Mouse (Mus musculus) MEL (cell line): ENCODE measurements around the gene Arntl. TPM values are rescaled to one million over a fixed set of nuclear protein-coding genes. Genes with fewer than 3 reads are reported as not detected.

Experiments used
- DNase-seq: peaks from one replicate; pipeline ENCODE4 v3.0.0; 2011; ENCODE audit warnings: low read depth, low spot score
- H3K27ac ChIP-seq: 2 replicates; pipeline ENCODE4 v1.5.1; 2012; ENCODE audit warnings: low read depth, mild to moderate bottlenecking, control low read depth, low read length, moderate library complexity; ENCODE audit not compliant: control insufficient read depth
- H3K27me3 ChIP-seq, 2 experiments: fragments of 150-350 bp in 1 of 2; sonication (generic) in 1 of 2; 2 replicates each; pipeline ENCODE4 v1.6.1; 2012; ENCODE audit warnings: low read length in 2 of 2, mild to moderate bottlenecking in 2 of 2, improper control_type of control experiment in 1 of 2, moderate library complexity in 1 of 2; ENCODE audit not compliant: insufficient read depth in 2 of 2, control insufficient read depth in 1 of 2
- H3K36me3 ChIP-seq, 2 experiments: 2 replicates each; pipeline ENCODE4 v1.6.1; 2012 to 2014; ENCODE audit warnings: low read length in 2 of 2, improper control_type of control experiment in 1 of 2, inconsistent platforms in 1 of 2, mild to moderate bottlenecking in 1 of 2; ENCODE audit not compliant: insufficient read depth in 2 of 2, control insufficient read depth in 1 of 2
- H3K4me1 ChIP-seq, 2 experiments: fragments of 150-350 bp in 1 of 2; sonication (generic) in 1 of 2; 2 replicates each; pipeline ENCODE4 v1.6.1; 2012; ENCODE audit warnings: low read length in 2 of 2, improper control_type of control experiment in 1 of 2, mild to moderate bottlenecking in 1 of 2; ENCODE audit not compliant: insufficient read depth in 2 of 2, control insufficient read depth in 1 of 2
- H3K4me3 ChIP-seq, 2 experiments: fragments of 150-350 bp in 1 of 2; sonication (generic) in 1 of 2; 2 replicates each; pipeline ENCODE4 v1.5.1; 2012; ENCODE audit warnings: low read depth in 2 of 2, low read length in 2 of 2, mild to moderate bottlenecking in 2 of 2, moderate library complexity in 2 of 2, control low read depth in 1 of 2, improper control_type of control experiment in 1 of 2; ENCODE audit not compliant: control insufficient read depth in 1 of 2, insufficient read depth in 1 of 2
- H3K79me2 ChIP-seq: 2 replicates; pipeline ENCODE4 v1.6.1; 2012; ENCODE audit warnings: mild to moderate bottlenecking, low read length, moderate library complexity; ENCODE audit not compliant: control insufficient read depth, poor library complexity, insufficient read depth
- H3K9ac ChIP-seq: 2 replicates; pipeline ENCODE4 v1.6.1; 2012; ENCODE audit warnings: low read depth, mild to moderate bottlenecking, control low read depth, low read length, moderate library complexity; ENCODE audit not compliant: control insufficient read depth, poor library complexity, severe bottlenecking
- H3K9me3 ChIP-seq: fragments of 150-350 bp; sonication (generic); replicated peaks from 2 replicates; pipeline ENCODE4 v1.6.1; 2012; ENCODE audit warnings: mild to moderate bottlenecking, low read length, improper control_type of control experiment, moderate library complexity; ENCODE audit not compliant: insufficient read depth
- BHLHE40 ChIP-seq: IDR thresholded peaks from 2 replicates; pipeline ENCODE4 v1.6.1; 2012; ENCODE audit warnings: low read depth, mild to moderate bottlenecking, inconsistent platforms, low read length, improper control_type of control experiment, borderline replicate concordance
- CHD1 ChIP-seq: IDR thresholded peaks from 2 replicates; pipeline ENCODE4 v1.6.1; 2012; ENCODE audit warnings: low read depth, mild to moderate bottlenecking, inconsistent platforms, low read length, improper control_type of control experiment
- CTCF ChIP-seq, 3 experiments: IDR thresholded peaks in 2 of 3; conservative IDR thresholded peaks in 1 of 3; 2 replicates each; pipeline ENCODE4 v1.5.1; 2011 to 2012; ENCODE audit warnings: low read length in 3 of 3, low read depth in 2 of 3, mild to moderate bottlenecking in 2 of 3, improper control_type of control experiment in 1 of 3, inconsistent platforms in 1 of 3, mixed read lengths in 1 of 3, moderate library complexity in 1 of 3; ENCODE audit not compliant: control insufficient read depth in 1 of 3, insufficient read depth in 1 of 3, poor library complexity in 1 of 3, severe bottlenecking in 1 of 3
- E2F4 ChIP-seq: IDR thresholded peaks from 2 replicates; pipeline ENCODE4 v1.6.1; 2011; ENCODE audit warnings: low read depth, low read length, improper control_type of control experiment, borderline replicate concordance
- EP300 ChIP-seq, 2 experiments: IDR thresholded peaks; 2 replicates each; pipeline ENCODE4 v1.6.1; 2011; ENCODE audit warnings: improper control_type of control experiment in 2 of 2, low read length in 2 of 2, low read depth in 1 of 2, mild to moderate bottlenecking in 1 of 2
- ETS1 ChIP-seq: IDR thresholded peaks from 2 replicates; pipeline ENCODE4 v1.6.1; 2012; ENCODE audit warnings: low read depth, mild to moderate bottlenecking, inconsistent platforms, low read length, improper control_type of control experiment, moderate library complexity
- GATA1 ChIP-seq: IDR thresholded peaks from 2 replicates; pipeline ENCODE4 v1.6.1; 2011; ENCODE audit warnings: low read depth, low read length, improper control_type of control experiment
- HCFC1 ChIP-seq: IDR thresholded peaks from 2 replicates; pipeline ENCODE4 v1.6.1; 2012; ENCODE audit warnings: low read depth, mild to moderate bottlenecking, inconsistent platforms, low read length, improper control_type of control experiment, moderate library complexity
- JUND ChIP-seq: IDR thresholded peaks from 2 replicates; pipeline ENCODE4 v1.6.1; 2011; ENCODE audit warnings: low read depth, mild to moderate bottlenecking, improper control_type of control experiment, low read length
- KAT2A ChIP-seq: conservative IDR thresholded peaks from 2 replicates; pipeline ENCODE4 v1.6.1; 2012; ENCODE audit warnings: low read depth, low read length, improper control_type of control experiment, inconsistent platforms
- MAX ChIP-seq: IDR thresholded peaks from 2 replicates; pipeline ENCODE4 v1.6.1; 2011; ENCODE audit warnings: low read length, improper control_type of control experiment
- MEF2A ChIP-seq: IDR thresholded peaks from 2 replicates; pipeline ENCODE4 v1.6.1; 2014; ENCODE audit warnings: low read depth, mild to moderate bottlenecking, inconsistent platforms, low read length, improper control_type of control experiment; ENCODE audit not compliant: poor library complexity, insufficient replicate concordance, severe bottlenecking; ENCODE audit errors: extremely low read depth
- MXI1 ChIP-seq: IDR thresholded peaks from 2 replicates; pipeline ENCODE4 v1.6.1; 2011; ENCODE audit warnings: mild to moderate bottlenecking, low read depth, low read length, improper control_type of control experiment
- MYB ChIP-seq: IDR thresholded peaks from 2 replicates; pipeline ENCODE4 v1.6.1; 2011; ENCODE audit warnings: mild to moderate bottlenecking, low read depth, low read length, improper control_type of control experiment
- MYC ChIP-seq: IDR thresholded peaks from 2 replicates; pipeline ENCODE4 v1.6.1; 2011; ENCODE audit warnings: low read depth, mild to moderate bottlenecking, low read length, improper control_type of control experiment, moderate library complexity
- NELFE ChIP-seq: IDR thresholded peaks from 2 replicates; pipeline ENCODE4 v1.6.1; 2011; ENCODE audit warnings: low read depth, low read length, improper control_type of control experiment
- NRF1 ChIP-seq: IDR thresholded peaks from 2 replicates; pipeline ENCODE4 v1.6.1; 2014; ENCODE audit warnings: low read depth, mild to moderate bottlenecking, inconsistent platforms, low read length, improper control_type of control experiment, moderate library complexity; ENCODE audit not compliant: poor library complexity, insufficient read depth, severe bottlenecking
- POLR2A ChIP-seq, 2 experiments: IDR thresholded peaks; 2 replicates each; pipeline ENCODE4 v1.6.1; 2011 to 2012; ENCODE audit warnings: low read length in 2 of 2, mild to moderate bottlenecking in 2 of 2, control low read depth in 1 of 2, improper control_type of control experiment in 1 of 2, low read depth in 1 of 2, moderate library complexity in 1 of 2; ENCODE audit not compliant: control insufficient read depth in 1 of 2, insufficient read depth in 1 of 2, poor library complexity in 1 of 2
- RCOR1 ChIP-seq: IDR thresholded peaks from 2 replicates; pipeline ENCODE4 v1.6.1; 2012; ENCODE audit warnings: low read depth, mild to moderate bottlenecking, inconsistent platforms, low read length, improper control_type of control experiment
- SIN3A ChIP-seq: IDR thresholded peaks from 2 replicates; pipeline ENCODE4 v1.6.1; 2012; ENCODE audit warnings: low read length, improper control_type of control experiment, inconsistent platforms
- SMC3 ChIP-seq: IDR thresholded peaks from 2 replicates; pipeline ENCODE4 v1.6.1; 2011; ENCODE audit warnings: low read depth, low read length, improper control_type of control experiment
- TAL1 ChIP-seq: IDR thresholded peaks from 2 replicates; pipeline ENCODE4 v1.6.1; 2012; ENCODE audit warnings: mild to moderate bottlenecking, inconsistent platforms, low read length, moderate library complexity, mixed read lengths
- TCF12 ChIP-seq: IDR thresholded peaks from 2 replicates; pipeline ENCODE4 v1.6.1; 2014; ENCODE audit warnings: low read depth, mild to moderate bottlenecking, inconsistent platforms, low read length, improper control_type of control experiment, moderate library complexity
- UBTF ChIP-seq: IDR thresholded peaks from 2 replicates; pipeline ENCODE4 v1.6.1; 2012; ENCODE audit warnings: low read depth, mild to moderate bottlenecking, inconsistent platforms, low read length, improper control_type of control experiment, moderate library complexity, borderline replicate concordance; ENCODE audit not compliant: insufficient read depth
- ZC3H11A ChIP-seq: IDR thresholded peaks from 2 replicates; pipeline ENCODE4 v1.6.1; 2012; ENCODE audit warnings: low read depth, mild to moderate bottlenecking, inconsistent platforms, low read length, improper control_type of control experiment
- ZNF384 ChIP-seq: IDR thresholded peaks from 2 replicates; pipeline ENCODE4 v1.6.1; 2012; ENCODE audit warnings: low read depth, mild to moderate bottlenecking, inconsistent platforms, low read length, improper control_type of control experiment
- polyA plus RNA-seq, 2 experiments: library from polyadenylated mRNA; stranded (reverse) in 1 of 2; unstranded in 1 of 2; fragments of >175 nt in 1 of 2; fragments of >200 nt in 1 of 2; gene quantifications; 2 replicates each; pipeline versions ENCODE4 v1.2.1 to v1.2.4; 2012; ENCODE audit warnings: low replicate concordance in 2 of 2, low read depth in 1 of 2; ENCODE audit not compliant: insufficient read length in 2 of 2, insufficient read depth in 1 of 2, missing spikeins in 1 of 2
- total RNA-seq: library from RNA; depleted of rRNA; stranded (reverse); fragments of 300-350 nt; gene quantifications from 2 replicates; pipeline ENCODE4 v1.2.3, GENCODE M21; 2012; rRNA removed

Gene Arntl
- total and polyA plus RNA-seq, 3 experiments: 2.0 to 4.5 TPM; not detected in 1

DNA sequence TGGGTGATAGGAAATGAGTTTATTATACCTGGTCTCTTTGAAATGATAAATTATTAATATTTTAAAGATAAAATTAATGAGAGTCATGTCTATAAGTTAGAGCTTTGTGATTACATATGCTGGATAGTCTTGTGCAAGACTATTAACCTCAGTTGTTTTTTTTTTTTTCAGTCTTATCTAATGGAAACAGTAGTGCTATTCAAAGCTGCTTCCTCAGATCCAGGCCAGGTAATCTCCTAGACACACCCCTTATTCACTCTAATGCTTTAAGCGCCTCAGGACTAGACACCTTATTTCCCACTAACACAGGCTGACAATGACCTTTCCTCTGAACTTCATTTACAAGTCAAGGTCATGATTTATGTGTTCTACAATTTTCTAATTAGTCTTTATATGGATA is 141.8 kb downstream of the Arntl start:
- peak; percentile 69 for DNase-seq
- Histone ChIP-seq H3K9me3 (no peaks in the 10 kb centered on the region), H3K27me3 (no peaks in the 10 kb centered on the region), H3K36me3 (peaks cover 0 to 15% of the 10 kb centered on the region in 2 experiments; a peak in 3 of 4 replicates), H3K4me3 (no peak overlapping the region), H3K27ac (no peak overlapping the region), H3K4me1 (peaks cover 2 to 8% of the 10 kb centered on the region in 2 experiments), H3K79me2 (no peaks in the 10 kb centered on the region; the same call in 1 of the 2 replicates), H3K9ac (no peak overlapping the region)
- TF ChIP-seq UBTF (no peak), NRF1 (no peak), MAX (no peak), CTCF (IDR thresholded peaks at IDR 0.05 in 2 of 3, conservative IDR thresholded peaks at IDR 0.05 in 1 of 3; ENCODE audit: control insufficient read depth in 1 of 3, insufficient read depth in 1 of 3, low read depth in 2 of 3, low read length in 3 of 3, poor library complexity in 1 of 3, severe bottlenecking in 1 of 3) (no peak), TAL1 (peak; percentile 91), ZNF384 (peak; percentile 98), MYB (no peak), GATA1 (peak; percentile 91), MYC (0 out of 2 replicates have a peak, but pooled peaks have one; percentile 24), EP300 (IDR thresholded peaks at IDR 0.05; ENCODE audit: low read depth in 1 of 2, low read length in 2 of 2) (peak; percentile 87 to 89), POLR2A (IDR thresholded peaks at IDR 0.05; ENCODE audit: control insufficient read depth in 1 of 2, insufficient read depth in 1 of 2, low read depth in 1 of 2, low read length in 2 of 2, poor library complexity in 1 of 2) (no peak), HCFC1 (no peak), ETS1 (peak; percentile 64), SIN3A (0 out of 2 replicates have a peak, but pooled peaks have one; percentile 21), NELFE (no peak), E2F4 (no peak), ZC3H11A (no peak), KAT2A (no peak), MEF2A (no peak), RCOR1 (peak; percentile 82), MXI1 (no peak), TCF12 (peak; percentile 96), CHD1 (no peak), JUND (no peak), SMC3 (no peak), BHLHE40 (no peak)

Other genes starting within 250 kb of the Arntl start
- 15.6 and 15.7 TPM in 2 replicates for gene Btbd10, start 161.9 kb downstream of the Arntl start, total RNA-seq
- 1 to 10 TPM in 1 of 2 experiments, not detected in 1; 9.8 TPM for gene Btbd10, start 161.9 kb downstream of the Arntl start, polyA plus RNA-seq
- gene Pth, start 181.1 kb downstream of the Arntl start, total RNA-seq: not detected in 2 replicates
- not detected for gene Pth, start 181.1 kb downstream of the Arntl start, polyA plus RNA-seq